Mouse (Mus musculus): ENCODE results near the gene Tmem253. TPM values are rescaled to one million over a fixed set of nuclear protein-coding genes. Genes with fewer than 3 reads are reported as not detected.

The Tmem253 gene
- polyA plus RNA-seq, 1 experiment from 2014 or later: 0.57 TPM

GRCm38 (mm10) chr14:51995219-51995871 is 20.1 kb upstream of the Tmem253 start:
- 77% methylated on average over 12 of the region's 12 CpGs for WGBS

GRCm38 (mm10) chr14:51996231-51996841 is 19.1 kb upstream of the Tmem253 start:
- H3K36me3 ChIP-seq: peaks cover 93% of the 10 kb centered on the region
- H3K27me3 ChIP-seq (ENCODE audit: insufficient read depth, poor library complexity, severe bottlenecking): no peaks in the 10 kb centered on the region
- WGBS: 82% methylated on average over 13 of the region's 13 CpGs
- no peak overlapping the region for H3K27ac ChIP-seq
- no peaks in the 10 kb centered on the region for H3K4me1 ChIP-seq
- no peaks in the 10 kb centered on the region for H3K9me3 ChIP-seq
- no peak for DNase-seq (ENCODE audit: low spot score)
- no peak overlapping the region for H3K4me3 ChIP-seq

More at GRCm38 (mm10) chr14:51995219-51995871, 20.1 kb upstream of the Tmem253 start:
- Histone ChIP-seq H3K4me1 (no peaks in the 10 kb centered on the region), H3K36me3 (peaks cover 94% of the 10 kb centered on the region), H3K9me3 (no peaks in the 10 kb centered on the region), H3K4me3 (no peak overlapping the region), H3K27ac (no peak overlapping the region), H3K27me3 (ENCODE audit: insufficient read depth, poor library complexity, severe bottlenecking) (no peaks in the 10 kb centered on the region)
- no peak for DNase-seq (ENCODE audit: low spot score)

DNA sequence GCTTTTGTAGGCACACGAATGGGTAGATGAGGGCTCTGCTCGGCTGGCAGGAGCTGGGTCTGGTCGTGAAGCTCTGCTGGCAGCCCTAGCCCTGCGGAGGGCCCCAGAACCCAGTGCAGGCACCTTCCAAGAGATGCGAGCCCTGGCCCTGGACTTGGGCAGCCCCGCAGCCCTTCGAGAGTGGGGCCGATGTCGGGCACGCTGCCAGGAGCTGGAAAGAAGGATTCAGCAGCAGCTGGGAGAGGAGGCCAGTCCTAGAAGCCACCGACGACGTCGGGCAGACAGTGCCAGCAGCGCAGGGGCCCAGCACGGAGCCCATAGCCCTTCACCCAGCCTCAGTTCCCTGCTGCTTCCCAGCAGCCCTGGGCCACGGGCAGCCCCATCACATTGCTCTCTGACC is 18.6 kb upstream of the Tmem253 start:
- WGBS: 62% methylated on average over 17 of the region's 17 CpGs
- H3K9me3 ChIP-seq: no peaks in the 10 kb centered on the region
- peaks cover 91% of the 10 kb centered on the region for H3K36me3 ChIP-seq
- H3K27me3 ChIP-seq (ENCODE audit: insufficient read depth, poor library complexity, severe bottlenecking): no peaks in the 10 kb centered on the region
- no peak for DNase-seq (ENCODE audit: low spot score)
- no peaks in the 10 kb centered on the region for H3K4me1 ChIP-seq
- H3K4me3 ChIP-seq: no peak overlapping the region
- no peak overlapping the region for H3K27ac ChIP-seq

- H3K4me1 ChIP-seq: no peaks in the 10 kb centered on the region
- 83% methylated on average over 14 of the region's 14 CpGs for WGBS
- H3K27ac ChIP-seq: no peak overlapping the region
- H3K27me3 ChIP-seq (ENCODE audit: insufficient read depth, poor library complexity, severe bottlenecking): no peaks in the 10 kb centered on the region
- H3K4me3 ChIP-seq: no peak overlapping the region
- DNase-seq (ENCODE audit: low spot score): peak; percentile 75
- H3K36me3 ChIP-seq: peaks cover 91% of the 10 kb centered on the region
- no peaks in the 10 kb centered on the region for H3K9me3 ChIP-seq
Observed at GRCm38 (mm10) chr14:51997483-51997882, 18.0 kb upstream of the Tmem253 start.

- Histone ChIP-seq H3K27me3 (ENCODE audit: insufficient read depth, poor library complexity, severe bottlenecking) (no peaks in the 10 kb centered on the region), H3K36me3 (peaks cover 90% of the 10 kb centered on the region), H3K4me1 (peaks cover 47% of the 10 kb centered on the region), H3K27ac (no peak overlapping the region), H3K9me3 (no peaks in the 10 kb centered on the region), H3K4me3 (no peak overlapping the region)
- no peak for DNase-seq (ENCODE audit: low spot score)
- WGBS: 56% methylated on average over 16 of the region's 16 CpGs
Observed at GRCm38 (mm10) chr14:52003981-52004495, 11.4 kb upstream of the Tmem253 start.

DNA sequence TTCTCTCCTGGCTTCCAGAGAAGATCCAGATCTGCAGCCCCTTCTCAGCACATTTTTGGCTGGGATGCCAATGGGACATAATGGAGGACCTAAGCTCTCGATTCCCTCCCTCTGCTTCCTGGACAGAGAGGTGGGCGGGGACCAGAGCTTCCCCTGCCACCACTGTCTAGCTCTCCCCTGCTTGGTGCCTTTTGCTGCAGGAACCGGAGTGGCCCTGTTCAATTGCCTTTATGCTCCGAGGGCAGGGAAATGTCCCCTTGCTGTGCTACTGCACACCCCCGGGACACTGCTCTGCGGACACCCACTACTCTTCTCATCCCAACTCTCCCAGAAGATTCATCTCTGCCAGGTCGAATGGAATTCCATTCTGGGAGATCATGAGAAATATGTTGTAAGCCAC is 10.3 kb upstream of the Tmem253 start:
- 68% methylated on average over 7 of the region's 7 CpGs for WGBS
- Histone ChIP-seq H3K27ac (peak overlapping the region; percentile 69), H3K36me3 (peaks cover 87% of the 10 kb centered on the region), H3K9me3 (no peaks in the 10 kb centered on the region), H3K27me3 (ENCODE audit: insufficient read depth, poor library complexity, severe bottlenecking) (no peaks in the 10 kb centered on the region), H3K4me3 (no peak overlapping the region), H3K4me1 (peaks cover 58% of the 10 kb centered on the region)
- DNase-seq (ENCODE audit: low spot score): no peak

DNA sequence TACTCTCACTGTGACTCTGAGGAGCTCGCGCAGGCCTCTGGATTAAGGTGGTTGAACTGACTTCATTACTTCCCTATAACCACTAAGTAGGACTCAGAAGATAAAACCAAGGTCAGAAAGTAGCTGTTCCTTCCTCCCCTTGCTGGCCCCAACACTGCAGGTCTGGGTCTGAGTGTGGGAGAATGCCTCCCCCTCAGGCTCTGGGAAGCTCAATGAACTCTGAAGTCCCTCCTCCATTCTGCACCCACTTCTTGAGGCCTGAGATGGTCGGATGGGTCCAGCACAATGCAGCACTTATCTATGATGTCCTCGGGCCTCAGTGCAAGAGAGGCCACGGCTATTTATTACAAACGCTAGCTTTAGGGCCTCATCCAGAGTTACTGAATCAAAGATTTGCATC is 9.8 kb upstream of the Tmem253 start:
- H3K4me3 ChIP-seq: peak overlapping the region; percentile 23
- 58% methylated on average over 6 of the region's 6 CpGs for WGBS
- no peak for DNase-seq (ENCODE audit: low spot score)
- no peaks in the 10 kb centered on the region for H3K9me3 ChIP-seq
- peak overlapping the region; percentile 69; the same call in 1 of the 2 replicates for H3K27ac ChIP-seq
- H3K4me1 ChIP-seq: peaks cover 63% of the 10 kb centered on the region
- no peaks in the 10 kb centered on the region for H3K27me3 ChIP-seq (ENCODE audit: insufficient read depth, poor library complexity, severe bottlenecking)
- peaks cover 83% of the 10 kb centered on the region for H3K36me3 ChIP-seq

GRCm38 (mm10) chr14:52006241-52006640 is 9.2 kb upstream of the Tmem253 start:
- Histone ChIP-seq H3K36me3 (peaks cover 77% of the 10 kb centered on the region), H3K4me1 (peaks cover 69% of the 10 kb centered on the region), H3K9me3 (no peaks in the 10 kb centered on the region), H3K4me3 (peak overlapping the region; percentile 23), H3K27me3 (ENCODE audit: insufficient read depth, poor library complexity, severe bottlenecking) (no peaks in the 10 kb centered on the region), H3K27ac (peak overlapping the region; percentile 69)
- no peak for DNase-seq (ENCODE audit: low spot score)
- WGBS: 43% methylated on average over 8 of the region's 8 CpGs

GRCm38 (mm10) chr14:52006771-52007170 is 8.7 kb upstream of the Tmem253 start:
- no peaks in the 10 kb centered on the region for H3K27me3 ChIP-seq (ENCODE audit: insufficient read depth, poor library complexity, severe bottlenecking)
- H3K36me3 ChIP-seq: peaks cover 74% of the 10 kb centered on the region
- WGBS: 94% methylated on average over 23 of the region's 23 CpGs
- no peak overlapping the region for H3K4me3 ChIP-seq
- no peaks in the 10 kb centered on the region for H3K9me3 ChIP-seq
- peaks cover 75% of the 10 kb centered on the region for H3K4me1 ChIP-seq
- DNase-seq (ENCODE audit: low spot score): no peak
- peak overlapping the region; percentile 69 for H3K27ac ChIP-seq

DNA sequence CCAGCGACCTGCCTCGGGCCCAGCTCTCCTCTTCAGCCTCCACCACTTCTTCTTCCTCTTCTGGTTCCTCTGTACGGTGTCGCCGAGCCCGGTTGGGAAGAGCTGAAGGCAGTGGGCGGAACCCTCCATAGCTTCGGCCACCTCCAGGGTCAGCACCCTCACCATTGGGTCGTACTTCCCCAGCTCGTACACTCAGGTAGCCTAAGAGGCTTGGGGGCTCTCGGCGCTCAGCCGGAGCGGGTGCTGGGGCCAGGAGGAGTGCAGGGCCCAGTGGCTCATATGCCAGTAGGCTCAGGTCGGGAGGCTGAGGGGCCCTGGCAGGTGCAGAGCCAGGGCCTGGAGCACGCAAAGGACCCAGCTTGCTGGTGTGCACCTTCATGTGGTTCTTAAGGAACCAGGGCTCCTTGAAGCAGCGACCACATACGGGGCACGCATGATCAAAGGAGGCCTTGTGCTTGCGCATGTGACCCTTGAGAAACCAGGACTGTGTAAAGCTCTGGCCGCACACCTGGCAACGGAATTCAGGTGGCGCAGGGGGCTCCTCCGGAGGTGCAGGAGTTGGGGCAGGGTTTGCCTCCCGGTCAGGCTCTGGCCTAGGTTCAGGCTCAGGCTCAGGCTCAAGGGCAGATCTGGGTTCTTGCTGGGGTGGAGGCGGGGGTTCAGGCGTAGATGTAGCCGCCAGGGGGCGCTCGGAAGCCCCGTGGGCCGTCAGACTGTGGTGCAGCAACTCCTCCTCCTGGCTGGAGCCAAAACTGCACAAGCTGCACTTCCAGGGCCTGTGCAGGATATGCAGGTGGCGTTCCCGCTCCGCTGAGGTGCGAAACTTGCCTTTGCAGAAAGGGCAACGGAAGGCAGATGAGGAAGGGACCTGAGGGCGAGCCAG is 6.9 kb upstream of the Tmem253 start:
- Histone ChIP-seq H3K4me1 (peaks cover 85% of the 10 kb centered on the region), H3K36me3 (peaks cover 56% of the 10 kb centered on the region)

GRCm38 (mm10) chr14:52009361-52009760 is 6.1 kb upstream of the Tmem253 start:
- H3K4me1 ChIP-seq: peaks cover 77% of the 10 kb centered on the region
- no peaks in the 10 kb centered on the region for H3K9me3 ChIP-seq
- peak overlapping the region; percentile 28; the same call in 1 of the 2 replicates for H3K4me3 ChIP-seq
- 49% methylated on average over 26 of the region's 26 CpGs for WGBS
- no peak for DNase-seq (ENCODE audit: low spot score)
- peak overlapping the region; percentile 47; the same call in 1 of the 2 replicates for H3K27ac ChIP-seq
- H3K27me3 ChIP-seq (ENCODE audit: insufficient read depth, poor library complexity, severe bottlenecking): no peaks in the 10 kb centered on the region
- peaks cover 49% of the 10 kb centered on the region for H3K36me3 ChIP-seq

More for the DNA sequence above, 6.9 kb upstream of the Tmem253 start:
- H3K9me3 ChIP-seq: no peaks in the 10 kb centered on the region
- peak; percentile 91 for DNase-seq (ENCODE audit: low spot score)
- H3K4me3 ChIP-seq: peak overlapping the region; percentile 28; the same call in 1 of the 2 replicates
- peak overlapping the region; percentile 47; the same call in 1 of the 2 replicates for H3K27ac ChIP-seq
- no peaks in the 10 kb centered on the region for H3K27me3 ChIP-seq (ENCODE audit: insufficient read depth, poor library complexity, severe bottlenecking)
- 54% methylated on average over 38 of the region's 38 CpGs for WGBS

GRCm38 (mm10) chr14:52009841-52010240 is 5.6 kb upstream of the Tmem253 start:
- Histone ChIP-seq H3K4me1 (peaks cover 72% of the 10 kb centered on the region), H3K9me3 (no peaks in the 10 kb centered on the region), H3K4me3 (peak overlapping the region; percentile 53), H3K36me3 (peaks cover 44% of the 10 kb centered on the region), H3K27ac (peak overlapping the region; percentile 82), H3K27me3 (ENCODE audit: insufficient read depth, poor library complexity, severe bottlenecking) (no peaks in the 10 kb centered on the region)
- WGBS: 51% methylated on average over 6 of the region's 6 CpGs
- DNase-seq (ENCODE audit: low spot score): no peak

All from heart, embryonic 10.5 days (tissue).